Mouse (Mus musculus) megakaryocyte-erythroid progenitor cell, adult 5-6 weeks (primary cell): ENCODE measurements around the gene Naa35. TPM values are rescaled to one million over a fixed set of nuclear protein-coding genes. Genes with fewer than 3 reads are reported as not detected.
"Not testable (repeated sequence)": the region's sequence is repeated elsewhere in the genome, so short reads cannot be mapped to it uniquely, and the experiment has no call there.

Experiments
- ATAC-seq: replicated peaks from 2 replicates; pipeline ENCODE4 v1.8.0; 2016; ENCODE audit warnings: mild to moderate bottlenecking, inconsistent platforms; ENCODE audit not compliant: severe bottlenecking, poor library complexity, low FRiP score, low TSS enrichment
- total RNA-seq, 2 experiments: library from RNA; stranded (forward) in 1 of 2; stranded (reverse) in 1 of 2; fragments of 200-1000, 215-1000 nt in 1 of 2; fragments of >200 nt in 1 of 2; fragmentation: Nextera tagmentation in 1 of 2; gene quantifications; 2 replicates each; pipeline ENCODE4 v1.2.3; 2014 to 2017

The Naa35 gene
- total RNA-seq, 2 experiments from 2014 or later = 38.5 to 76.9 TPM

- no peak for ATAC-seq
Measured at GRCm38 (mm10) chr13:59565945-59566520, 19.0 kb upstream of the Naa35 start.

GRCm38 (mm10) chr13:59571107-59571506 lies 14.0 kb upstream of the Naa35 start:
- ATAC-seq = no peak

GRCm38 (mm10) chr13:59572549-59572948 lies 12.5 kb upstream of the Naa35 start:
- no peak for ATAC-seq

GRCm38 (mm10) chr13:59580954-59581353 lies 4.1 kb upstream of the Naa35 start:
- ATAC-seq = 0 out of 2 replicates have a peak, but pooled peaks have one; percentile 28

- ATAC-seq = 0 out of 2 replicates have a peak, but pooled peaks have one; percentile 13
Measured at GRCm38 (mm10) chr13:59584481-59584880, 578 bp upstream of the Naa35 start.

GRCm38 (mm10) chr13:59585648-59586005 lies 568 bp downstream of the Naa35 start:
- no peak for ATAC-seq

- no peak for ATAC-seq
Measured at GRCm38 (mm10) chr13:59587201-59587600, 2.1 kb downstream of the Naa35 start.

GRCm38 (mm10) chr13:59589672-59590071 lies 4.6 kb downstream of the Naa35 start:
- no peak for ATAC-seq

GRCm38 (mm10) chr13:59590691-59591090 lies 5.6 kb downstream of the Naa35 start:
- ATAC-seq = no peak

GRCm38 (mm10) chr13:59592058-59592457 lies 7.0 kb downstream of the Naa35 start:
- ATAC-seq = not testable (repeated sequence)

GRCm38 (mm10) chr13:59592630-59593029 lies 7.6 kb downstream of the Naa35 start:
- ATAC-seq = no peak

- ATAC-seq = peak; percentile 79
Measured at GRCm38 (mm10) chr13:59603096-59603495, 18.0 kb downstream of the Naa35 start.

GRCm38 (mm10) chr13:59604511-59604910 lies 19.5 kb downstream of the Naa35 start:
- no peak for ATAC-seq

GRCm38 (mm10) chr13:59605221-59605922 lies 20.3 kb downstream of the Naa35 start:
- ATAC-seq = no peak

- ATAC-seq = no peak
Measured at GRCm38 (mm10) chr13:59609885-59610284, 24.8 kb downstream of the Naa35 start.

GRCm38 (mm10) chr13:59610437-59610836 lies 25.4 kb downstream of the Naa35 start:
- no peak for ATAC-seq

GRCm38 (mm10) chr13:59613868-59614267 lies 28.8 kb downstream of the Naa35 start:
- no peak for ATAC-seq

- no peak for ATAC-seq
Measured at GRCm38 (mm10) chr13:59615152-59615551, 30.1 kb downstream of the Naa35 start.

GRCm38 (mm10) chr13:59615554-59615953 lies 30.5 kb downstream of the Naa35 start:
- no peak for ATAC-seq

GRCm38 (mm10) chr13:59618463-59618862 lies 33.4 kb downstream of the Naa35 start:
- no peak for ATAC-seq
